Mouse (Mus musculus) midbrain, embryonic 12.5 days (tissue): ENCODE measurements around the gene Nek11. TPM values are rescaled to one million over a fixed set of nuclear protein-coding genes. Genes with fewer than 3 reads are reported as not detected.
"Not testable (repeated sequence)": the region's sequence is repeated elsewhere in the genome, so short reads cannot be mapped to it uniquely, and the experiment has no call there.

Experiments
- ATAC-seq: fragments of 200-750 bp; cut with Nextera tagmentation; 2 replicates; pipeline ENCODE4 v1.8.0; 2017; ENCODE audit warnings: low read depth, moderate TSS enrichment, moderate library complexity; ENCODE audit not compliant: low FRiP score
- H3K27ac ChIP-seq: fragments of 300-500 bp; sonication (generic); replicated peaks from 2 replicates; pipeline ENCODE4 v1.5.1; 2016; ENCODE audit warnings: mild to moderate bottlenecking
- H3K27me3 ChIP-seq: fragments of 300-500 bp; sonication (generic); 2 replicates; pipeline ENCODE4 v1.6.1; 2016; ENCODE audit warnings: mild to moderate bottlenecking
- H3K36me3 ChIP-seq: fragments of 300-500 bp; sonication (generic); 2 replicates; pipeline ENCODE4 v1.6.1; 2016
- H3K4me1 ChIP-seq: fragments of 300-500 bp; sonication (generic); 2 replicates; pipeline ENCODE4 v1.6.1; 2016
- H3K4me2 ChIP-seq: fragments of 300-500 bp; sonication (generic); replicated peaks from 2 replicates; pipeline ENCODE4 v1.6.1; 2016; ENCODE audit warnings: mild to moderate bottlenecking, moderate library complexity
- H3K4me3 ChIP-seq: fragments of 300-500 bp; sonication (generic); 2 replicates; pipeline ENCODE4 v1.5.1; 2016; ENCODE audit warnings: mild to moderate bottlenecking
- H3K9ac ChIP-seq: fragments of 300-500 bp; sonication (generic); replicated peaks from 2 replicates; pipeline ENCODE4 v1.6.1; 2016; ENCODE audit warnings: mild to moderate bottlenecking, moderate library complexity
- H3K9me3 ChIP-seq: fragments of 300-500 bp; sonication (generic); 2 replicates; pipeline ENCODE4 v1.6.1; 2016; ENCODE audit warnings: mild to moderate bottlenecking
- WGBS: fragments of 180-500 bp; shearing (Covaris S2); methylation state at CpG from one replicate; pipeline ENCODE4 v1.1.7; 2016; 5-methylcytosine and 5-hydroxymethylcytosine counted together
- polyA plus RNA-seq: library from polyadenylated mRNA; unstranded; fragments of >200 nt; fragmentation: Nextera tagmentation; extraction: Ambion mirVana; gene quantifications from 2 replicates; pipeline ENCODE4 v1.2.1, GENCODE M21; 2016

Gene Nek11
- polyA plus RNA-seq, 1 experiment from 2014 or later = 1.2 TPM

DNA sequence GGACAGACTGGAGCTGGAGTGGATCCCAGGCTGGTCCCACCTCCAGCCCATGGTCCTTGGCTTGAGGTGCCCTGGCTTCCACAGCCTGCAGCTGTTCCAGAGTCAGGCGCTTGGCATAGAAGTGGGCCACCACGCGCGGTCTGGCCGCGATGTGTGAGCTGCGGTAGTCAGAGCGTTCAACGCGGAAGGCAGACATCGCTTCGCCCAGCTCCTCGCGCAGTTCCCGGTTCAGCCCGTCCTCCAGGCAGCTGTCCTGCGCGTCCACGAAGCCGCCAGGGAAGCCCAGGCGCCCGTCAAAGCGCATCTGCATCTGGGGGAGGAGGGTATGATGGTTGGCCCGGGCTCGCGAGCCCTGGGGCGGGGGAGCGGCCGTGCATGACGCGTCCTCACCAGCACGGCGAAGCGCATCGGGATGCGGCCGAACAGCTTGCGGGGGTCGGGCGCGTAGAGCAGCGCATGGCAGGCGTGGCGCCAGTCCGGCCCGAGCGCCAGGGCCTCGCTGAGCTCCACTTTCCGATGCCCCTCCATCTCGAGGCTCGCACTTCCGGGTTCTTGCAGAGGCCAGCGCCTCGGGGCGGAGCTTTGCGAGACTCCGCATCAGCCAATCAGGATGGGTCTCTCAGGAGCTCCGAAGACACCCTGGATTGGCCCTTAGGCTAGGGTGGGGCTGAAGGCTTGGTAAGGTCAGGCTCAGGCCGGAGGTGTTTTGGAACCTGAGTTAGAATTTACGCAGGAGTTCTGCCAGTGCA, 263.9 kb downstream of the Nek11 start, which contains the start of gene Nudt16:
Gene Nudt16, minus strand, starts transcription at position 572 of the 749 bp plus-strand sequence.
- peak; percentile 98 for ATAC-seq
- H3K4me3 ChIP-seq = peak within 1 kb of the TSS; percentile 76
- H3K9me3 ChIP-seq = no peaks in the 10 kb centered on the region
- H3K27me3 ChIP-seq = no peaks in the 10 kb centered on the region
- H3K4me1 ChIP-seq = peaks cover 10% of the 10 kb centered on the region; the same call in 1 of the 2 replicates
- peak within 1 kb of the TSS; percentile 84 for H3K4me2 ChIP-seq
- under 1% methylated on average over 60 of the region's 60 CpGs for WGBS
- no peaks in the 10 kb centered on the region for H3K36me3 ChIP-seq
- H3K9ac ChIP-seq = peak within 1 kb of the TSS; percentile 76
- H3K27ac ChIP-seq = peak within 1 kb of the TSS; percentile 90

DNA sequence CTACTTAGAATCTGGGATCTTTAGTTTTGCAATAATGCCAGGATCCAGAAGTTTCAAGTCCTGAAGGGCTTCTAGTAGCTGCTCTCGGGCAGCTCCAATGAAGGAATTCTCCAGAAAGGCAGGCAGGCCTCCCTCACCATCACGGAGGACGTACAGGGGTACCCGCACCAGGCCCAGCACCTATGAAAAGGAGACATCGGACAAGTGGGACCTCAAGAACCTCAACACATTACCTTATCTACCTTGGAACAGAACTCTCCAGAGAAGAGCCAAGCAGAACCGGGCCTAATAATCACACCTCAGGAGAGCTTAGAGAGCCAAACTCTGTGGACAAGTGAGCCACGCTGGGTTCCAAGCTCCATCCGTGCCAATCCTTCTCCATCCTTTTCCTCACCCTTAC, 265.0 kb downstream of the Nek11 start:
- H3K9me3 ChIP-seq = no peaks in the 10 kb centered on the region
- no peak overlapping the region for H3K4me3 ChIP-seq
- no peak for ATAC-seq
- H3K4me1 ChIP-seq = peaks cover 10% of the 10 kb centered on the region; the same call in 1 of the 2 replicates
- no peak overlapping the region for H3K27ac ChIP-seq
- H3K4me2 ChIP-seq = peak overlapping the region; percentile 84; the same call in 1 of the 2 replicates
- no peak overlapping the region for H3K9ac ChIP-seq
- WGBS = 94% methylated on average over 8 of the region's 8 CpGs
- no peaks in the 10 kb centered on the region for H3K36me3 ChIP-seq
- H3K27me3 ChIP-seq = no peaks in the 10 kb centered on the region

DNA sequence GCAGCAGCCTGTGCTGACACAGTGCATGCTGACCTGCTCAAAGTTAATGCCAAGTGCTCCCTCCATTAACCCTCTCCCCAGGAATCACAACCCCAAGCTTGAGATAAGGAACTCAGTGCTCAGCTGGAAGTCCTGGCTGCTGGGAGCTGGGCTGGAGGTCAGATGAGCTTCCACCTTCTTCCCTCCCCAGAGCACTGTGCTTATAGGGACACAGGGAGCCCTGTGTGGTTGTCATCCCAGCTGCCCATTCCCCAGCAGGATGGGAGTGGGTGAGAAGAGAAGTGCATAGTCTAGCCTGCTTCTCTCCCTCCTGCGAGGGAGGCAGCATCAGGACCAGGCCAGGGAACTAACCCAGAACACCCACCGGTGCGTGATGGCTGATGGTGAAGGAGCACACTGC, 270.1 kb downstream of the Nek11 start:
- not testable (repeated sequence) for H3K4me1 ChIP-seq, H3K36me3 ChIP-seq, ATAC-seq, H3K4me3 ChIP-seq, H3K4me2 ChIP-seq, H3K9me3 ChIP-seq, H3K27me3 ChIP-seq, H3K9ac ChIP-seq, H3K27ac ChIP-seq
- 81% methylated on average over 3 of the region's 3 CpGs for WGBS

Other genes with a start within 250 kb of the Nek11 start
- 15.2 and 16.4 TPM in 2 replicates for gene Aste1, start 132 bp downstream of the Nek11 start, polyA plus RNA-seq
- 89.1 and 96.9 TPM in 2 replicates for gene Atp2c1, start 131.8 kb upstream of the Nek11 start, polyA plus RNA-seq
- gene Pik3r4, start 247.5 kb upstream of the Nek11 start, polyA plus RNA-seq = 28.7 TPM in 2 replicates